Mouse (Mus musculus): ENCODE measurements at regions not wholly inside any gene's neighbourhood (a gene's known extent, or its start where the extent isn't known, plus 50 kb on each side); places are given as distances from the start of the nearest gene placed in this dataset.
"Not testable (repeated sequence)": the region's sequence is repeated elsewhere in the genome, so short reads cannot be mapped to it uniquely, and the experiment has no call there.

- Histone ChIP-seq H3K9ac (no peak overlapping the region), H3K27me3 (replicated peaks) (peaks cover 16% of the 10 kb centered on the region), H3K27ac (ENCODE audit: poor library complexity, severe bottlenecking) (no peak overlapping the region), H3K4me3 (no peak overlapping the region), H3K9me3 (replicated peaks) (no peaks in the 10 kb centered on the region), H3K36me3 (no peaks in the 10 kb centered on the region), H3K4me1 (replicated peaks) (no peaks in the 10 kb centered on the region), H3K4me2 (no peak overlapping the region)
- ATAC-seq (ENCODE audit: insufficient number of reproducible peaks, low FRiP score), result no peak
- 73% methylated on average over 5 of the region's 5 CpGs for WGBS
These were observed 242.1 kb downstream of the Mef2c start for GRCm38 (mm10) chr13:83745961-83746360.

- no peaks in the 10 kb centered on the region for H3K9me3 ChIP-seq (replicated peaks)
- no peaks in the 10 kb centered on the region for H3K36me3 ChIP-seq
- no peak for ATAC-seq (ENCODE audit: insufficient number of reproducible peaks, low FRiP score)
- H3K4me3 ChIP-seq, result no peak overlapping the region
- H3K4me1 ChIP-seq (replicated peaks), result no peaks in the 10 kb centered on the region
- peaks cover 11% of the 10 kb centered on the region for H3K27me3 ChIP-seq (replicated peaks)
- no peak overlapping the region for H3K4me2 ChIP-seq
- WGBS, result 59% methylated on average over 3 of the region's 3 CpGs
- H3K27ac ChIP-seq (ENCODE audit: poor library complexity, severe bottlenecking), result no peak overlapping the region
- no peak overlapping the region for H3K9ac ChIP-seq
These were observed 243.8 kb downstream of the Mef2c start for GRCm38 (mm10) chr13:83747671-83748070.

- no peak for ATAC-seq (ENCODE audit: insufficient number of reproducible peaks, low FRiP score)
- no peaks in the 10 kb centered on the region for H3K4me1 ChIP-seq (replicated peaks)
- no peaks in the 10 kb centered on the region for H3K36me3 ChIP-seq
- no peak overlapping the region for H3K4me2 ChIP-seq
- H3K9me3 ChIP-seq (replicated peaks), result no peaks in the 10 kb centered on the region
- H3K4me3 ChIP-seq, result no peak overlapping the region
- 67% methylated on average over 8 of the region's 8 CpGs for whole genome bisulfite sequencing
- peaks cover 11% of the 10 kb centered on the region for H3K27me3 ChIP-seq (replicated peaks)
- no peak overlapping the region for H3K27ac ChIP-seq (ENCODE audit: poor library complexity, severe bottlenecking)
- H3K9ac ChIP-seq, result no peak overlapping the region
These were observed 245.7 kb downstream of the Mef2c start for GRCm38 (mm10) chr13:83749376-83750150.

GRCm38 (mm10) chr13:83750437-83750836, 246.6 kb downstream of the Mef2c start:
- Histone ChIP-seq H3K36me3 (no peaks in the 10 kb centered on the region), H3K9me3 (replicated peaks) (no peaks in the 10 kb centered on the region), H3K4me1 (replicated peaks) (no peaks in the 10 kb centered on the region), H3K9ac (no peak overlapping the region), H3K27ac (ENCODE audit: poor library complexity, severe bottlenecking) (no peak overlapping the region), H3K27me3 (replicated peaks) (peaks cover 5% of the 10 kb centered on the region; the same call in 1 of the 2 replicates), H3K4me2 (no peak overlapping the region), H3K4me3 (no peak overlapping the region)
- 52% methylated on average over 4 of the region's 4 CpGs for WGBS
- ATAC-seq (ENCODE audit: insufficient number of reproducible peaks, low FRiP score), result no peak

- H3K27ac ChIP-seq (ENCODE audit: poor library complexity, severe bottlenecking), result no peak overlapping the region
- H3K9me3 ChIP-seq (replicated peaks), result no peaks in the 10 kb centered on the region
- WGBS, result 82% methylated on average over 14 of the region's 14 CpGs
- no peak overlapping the region for H3K4me3 ChIP-seq
- H3K36me3 ChIP-seq, result no peaks in the 10 kb centered on the region
- no peak for ATAC-seq (ENCODE audit: insufficient number of reproducible peaks, low FRiP score)
- H3K4me2 ChIP-seq, result no peak overlapping the region
- H3K9ac ChIP-seq, result no peak overlapping the region
- no peaks in the 10 kb centered on the region for H3K4me1 ChIP-seq (replicated peaks)
- no peaks in the 10 kb centered on the region for H3K27me3 ChIP-seq (replicated peaks)
These were observed 256.7 kb downstream of the Mef2c start for GRCm38 (mm10) chr13:83760387-83761170.

- no peak for ATAC-seq (ENCODE audit: insufficient number of reproducible peaks, low FRiP score)
- H3K4me1 ChIP-seq (replicated peaks), result no peaks in the 10 kb centered on the region
- no peaks in the 10 kb centered on the region for H3K9me3 ChIP-seq (replicated peaks)
- H3K27ac ChIP-seq (ENCODE audit: poor library complexity, severe bottlenecking), result no peak overlapping the region
- no peak overlapping the region for H3K4me2 ChIP-seq
- H3K4me3 ChIP-seq, result no peak overlapping the region
- no peak overlapping the region for H3K9ac ChIP-seq
- H3K36me3 ChIP-seq, result no peaks in the 10 kb centered on the region
- H3K27me3 ChIP-seq (replicated peaks), result no peaks in the 10 kb centered on the region
- 75% methylated on average over 1 of the region's 1 CpGs for WGBS
These were observed 258.6 kb downstream of the Mef2c start for GRCm38 (mm10) chr13:83762484-83762883.

GRCm38 (mm10) chr13:83763288-83763687, 259.5 kb downstream of the Mef2c start:
- H3K36me3 ChIP-seq, result not testable (repeated sequence)

GRCm38 (mm10) chr13:83785643-83786042, 281.8 kb downstream of the Mef2c start:
- Histone ChIP-seq H3K36me3 (no peaks in the 10 kb centered on the region), H3K4me1 (replicated peaks) (no peaks in the 10 kb centered on the region), H3K4me2 (no peak overlapping the region), H3K9me3 (replicated peaks) (no peaks in the 10 kb centered on the region), H3K27ac (ENCODE audit: poor library complexity, severe bottlenecking) (no peak overlapping the region), H3K9ac (no peak overlapping the region), H3K27me3 (replicated peaks) (no peaks in the 10 kb centered on the region), H3K4me3 (no peak overlapping the region)
- no peak for ATAC-seq (ENCODE audit: insufficient number of reproducible peaks, low FRiP score)

More at GRCm38 (mm10) chr13:83763288-83763687, 259.5 kb downstream of the Mef2c start:
- H3K9ac ChIP-seq; ATAC-seq (ENCODE audit: insufficient number of reproducible peaks, low FRiP score); H3K9me3 ChIP-seq (replicated peaks); H3K27me3 ChIP-seq (replicated peaks); H3K4me3 ChIP-seq; H3K27ac ChIP-seq (ENCODE audit: poor library complexity, severe bottlenecking); H3K4me1 ChIP-seq (replicated peaks); H3K4me2 ChIP-seq: not testable (repeated sequence)
- WGBS, result 65% methylated on average over 5 of the region's 5 CpGs

GRCm38 (mm10) chr13:83809535-83809934, 305.7 kb downstream of the Mef2c start:
- Histone ChIP-seq H3K4me2 (no peak overlapping the region), H3K9ac (no peak overlapping the region), H3K4me3 (no peak overlapping the region), H3K27me3 (replicated peaks) (no peaks in the 10 kb centered on the region), H3K4me1 (replicated peaks) (no peaks in the 10 kb centered on the region), H3K36me3 (no peaks in the 10 kb centered on the region), H3K9me3 (replicated peaks) (no peaks in the 10 kb centered on the region), H3K27ac (ENCODE audit: poor library complexity, severe bottlenecking) (no peak overlapping the region)
- ATAC-seq (ENCODE audit: insufficient number of reproducible peaks, low FRiP score), result no peak
- WGBS, result 59% methylated on average over 1 of the region's 1 CpGs

- Histone ChIP-seq H3K4me2 (no peak overlapping the region), H3K27me3 (replicated peaks) (no peaks in the 10 kb centered on the region), H3K4me1 (replicated peaks) (no peaks in the 10 kb centered on the region), H3K9me3 (replicated peaks) (no peaks in the 10 kb centered on the region), H3K9ac (no peak overlapping the region), H3K4me3 (no peak overlapping the region), H3K36me3 (no peaks in the 10 kb centered on the region), H3K27ac (ENCODE audit: poor library complexity, severe bottlenecking) (no peak overlapping the region)
- no peak for ATAC-seq (ENCODE audit: insufficient number of reproducible peaks, low FRiP score)
- WGBS, result 60% methylated on average over 4 of the region's 4 CpGs
These were observed 316.5 kb downstream of the Mef2c start for GRCm38 (mm10) chr13:83820291-83820690.

- no peak for ATAC-seq (ENCODE audit: insufficient number of reproducible peaks, low FRiP score)
- no peaks in the 10 kb centered on the region for H3K27me3 ChIP-seq (replicated peaks)
- H3K9me3 ChIP-seq (replicated peaks), result no peaks in the 10 kb centered on the region
These were observed 316.9 kb downstream of the Mef2c start for GRCm38 (mm10) chr13:83820721-83821120.

More at GRCm38 (mm10) chr13:83820721-83821120, 316.9 kb downstream of the Mef2c start:
- WGBS, result 72% methylated on average over 3 of the region's 3 CpGs
- H3K9ac ChIP-seq, result no peak overlapping the region
- no peak overlapping the region for H3K4me3 ChIP-seq
- no peak overlapping the region for H3K4me2 ChIP-seq
- H3K27ac ChIP-seq (ENCODE audit: poor library complexity, severe bottlenecking), result no peak overlapping the region
- no peaks in the 10 kb centered on the region for H3K36me3 ChIP-seq
- no peaks in the 10 kb centered on the region for H3K4me1 ChIP-seq (replicated peaks)
